Mouse (Mus musculus): ENCODE measurements at regions not wholly inside any gene's neighbourhood (a gene's known extent, or its start where the extent isn't known, plus 50 kb on each side); places are given as distances from the start of the nearest gene placed in this dataset.

DNA sequence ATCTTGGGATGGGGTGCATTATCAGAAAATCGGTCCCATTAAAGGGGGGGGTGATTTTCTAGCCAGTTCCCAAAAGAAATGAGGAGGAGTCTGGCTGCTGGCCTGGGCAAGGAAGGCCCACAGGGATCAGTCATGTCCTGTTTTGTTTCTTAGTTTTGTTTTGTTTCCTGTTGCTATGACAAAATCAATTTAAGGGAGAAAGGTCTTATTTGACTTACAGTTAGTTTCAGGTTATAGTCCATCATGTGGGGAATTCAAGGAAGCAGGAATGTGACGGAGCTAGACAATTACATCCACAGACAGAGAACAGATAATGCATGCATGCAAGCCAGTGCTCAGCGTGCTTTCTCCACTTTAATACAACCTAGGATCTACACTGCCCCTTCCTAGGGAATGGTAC is 101.1 kb downstream of the Rplp1 start:
- no peak for TF ChIP-seq CTCF (IDR thresholded peaks at IDR 0.05; ENCODE audit: control insufficient read depth, insufficient read depth, low read length)
- H3K4me1 ChIP-seq (ENCODE audit: control insufficient read depth, insufficient read depth, low read length), result no peaks in the 10 kb centered on the region
- no peak overlapping the region for H3K27ac ChIP-seq (ENCODE audit: control insufficient read depth, insufficient read depth, low read depth, low read length, poor library complexity)
- no peak overlapping the region for H3K4me3 ChIP-seq (replicated peaks; ENCODE audit: control insufficient read depth, low read depth, low read length)
- 82% methylated on average over 3 of the region's 3 CpGs for WGBS

DNA sequence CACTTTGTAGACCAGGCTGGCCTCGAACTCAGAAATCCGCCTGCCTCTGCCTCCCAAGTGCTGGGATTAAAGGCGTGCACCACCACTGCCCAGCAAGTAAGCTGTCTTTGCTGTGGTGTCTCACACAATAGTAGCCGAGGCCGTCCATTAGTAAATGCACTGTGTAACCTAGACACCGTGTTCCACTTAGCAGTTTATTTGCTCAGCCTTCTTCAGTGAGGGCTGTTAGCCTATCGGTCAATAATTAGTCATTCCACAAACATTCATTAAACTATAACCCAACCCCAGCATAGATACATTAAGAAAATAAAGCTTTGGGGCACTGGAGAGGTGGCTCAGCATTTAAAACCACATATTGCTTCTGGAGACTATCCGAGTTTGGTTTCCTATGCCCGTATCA is 102.0 kb downstream of the Rplp1 start:
- no peak overlapping the region for H3K27ac ChIP-seq (ENCODE audit: control insufficient read depth, insufficient read depth, low read depth, low read length, poor library complexity)
- H3K4me3 ChIP-seq (replicated peaks; ENCODE audit: control insufficient read depth, low read depth, low read length), result no peak overlapping the region
- H3K4me1 ChIP-seq (ENCODE audit: control insufficient read depth, insufficient read depth, low read length), result no peaks in the 10 kb centered on the region
- TF ChIP-seq CTCF (IDR thresholded peaks at IDR 0.05; ENCODE audit: control insufficient read depth, insufficient read depth, low read length) (no peak), POLR2A (IDR thresholded peaks at IDR 0.05; ENCODE audit: borderline replicate concordance, control insufficient read depth, low read depth, low read length) (no peak)
- WGBS, result 82% methylated on average over 9 of the region's 9 CpGs

DNA sequence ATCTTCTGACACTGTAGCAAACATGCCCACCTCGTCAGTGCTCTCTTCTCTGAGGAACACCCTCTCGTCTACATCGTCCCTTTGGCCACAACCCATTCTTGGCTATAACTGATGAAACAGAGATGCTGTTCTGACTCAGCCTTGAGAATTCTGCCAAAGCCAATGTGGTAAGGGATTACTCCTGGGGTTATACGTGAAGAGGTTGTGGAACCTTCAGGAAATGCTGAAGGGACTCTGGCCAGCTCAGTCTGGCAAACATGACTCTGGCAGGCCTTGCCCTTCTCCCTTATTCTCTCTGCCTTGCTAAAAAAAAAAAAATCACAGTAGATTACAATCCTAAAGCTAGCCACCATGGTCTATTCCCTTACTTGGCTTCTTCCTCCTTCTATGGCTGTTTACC is 103.9 kb downstream of the Rplp1 start:
- TF ChIP-seq CTCF (IDR thresholded peaks at IDR 0.05; ENCODE audit: control insufficient read depth, insufficient read depth, low read length) (no peak), POLR2A (IDR thresholded peaks at IDR 0.05; ENCODE audit: borderline replicate concordance, control insufficient read depth, low read depth, low read length) (no peak)

DNA sequence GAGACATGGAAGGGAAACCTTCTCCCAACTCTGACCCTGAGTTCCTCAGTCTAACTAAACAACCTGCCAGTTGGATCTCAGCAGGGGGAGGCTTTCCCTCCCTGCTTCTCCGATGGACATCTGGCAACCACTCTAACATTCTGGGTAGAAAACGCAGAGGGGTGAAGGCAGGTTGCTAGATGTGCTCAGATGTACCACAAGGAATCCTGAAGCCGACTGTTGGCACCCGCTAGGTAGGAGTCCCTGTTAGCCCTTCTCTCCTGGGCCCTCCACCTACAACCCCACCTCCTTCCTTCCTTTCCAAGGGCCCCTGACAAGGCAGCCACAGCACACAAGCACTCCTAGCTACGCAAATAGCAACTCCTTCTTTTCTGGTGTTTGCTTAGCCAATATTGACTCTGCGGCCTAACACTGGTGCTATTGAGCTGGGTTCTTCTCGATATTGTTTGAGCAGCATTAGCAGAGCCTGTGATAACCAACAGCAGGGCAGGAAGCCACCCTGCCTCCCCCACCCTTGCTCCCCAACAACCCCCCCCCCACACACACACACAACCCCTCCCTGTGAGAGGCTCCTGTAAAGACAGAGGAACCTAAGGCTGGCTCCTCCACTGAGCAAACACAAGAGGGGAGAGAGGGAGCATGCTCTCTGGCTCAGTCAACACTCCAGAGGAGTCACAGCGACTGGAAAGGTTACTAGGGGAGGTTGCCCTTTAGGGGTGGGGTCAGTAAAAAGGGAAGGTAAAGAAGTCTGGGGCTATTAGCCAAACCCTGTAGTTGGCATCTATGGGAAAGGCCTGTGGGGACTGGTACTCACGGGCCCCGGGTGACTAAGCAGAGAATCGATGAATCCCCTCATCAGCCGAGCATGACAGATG is 105.8 kb downstream of the Rplp1 start:
- H3K4me3 ChIP-seq (replicated peaks; ENCODE audit: control insufficient read depth, low read depth, low read length), result no peak overlapping the region
- 46% methylated on average over 12 of the region's 12 CpGs for WGBS
- no peak for TF ChIP-seq POLR2A (IDR thresholded peaks at IDR 0.05; ENCODE audit: borderline replicate concordance, control insufficient read depth, low read depth, low read length)
- TF ChIP-seq CTCF (IDR thresholded peaks at IDR 0.05; ENCODE audit: control insufficient read depth, insufficient read depth, low read length), result no peak
- no peak overlapping the region for H3K27ac ChIP-seq (ENCODE audit: control insufficient read depth, insufficient read depth, low read depth, low read length, poor library complexity)
- no peaks in the 10 kb centered on the region for H3K4me1 ChIP-seq (ENCODE audit: control insufficient read depth, insufficient read depth, low read length)

More for the DNA sequence above, 103.9 kb downstream of the Rplp1 start:
- H3K4me1 ChIP-seq (ENCODE audit: control insufficient read depth, insufficient read depth, low read length), result no peaks in the 10 kb centered on the region
- no peak overlapping the region for H3K4me3 ChIP-seq (replicated peaks; ENCODE audit: control insufficient read depth, low read depth, low read length)
- no peak overlapping the region for H3K27ac ChIP-seq (ENCODE audit: control insufficient read depth, insufficient read depth, low read depth, low read length, poor library complexity)
- 74% methylated on average over 4 of the region's 4 CpGs for WGBS

DNA sequence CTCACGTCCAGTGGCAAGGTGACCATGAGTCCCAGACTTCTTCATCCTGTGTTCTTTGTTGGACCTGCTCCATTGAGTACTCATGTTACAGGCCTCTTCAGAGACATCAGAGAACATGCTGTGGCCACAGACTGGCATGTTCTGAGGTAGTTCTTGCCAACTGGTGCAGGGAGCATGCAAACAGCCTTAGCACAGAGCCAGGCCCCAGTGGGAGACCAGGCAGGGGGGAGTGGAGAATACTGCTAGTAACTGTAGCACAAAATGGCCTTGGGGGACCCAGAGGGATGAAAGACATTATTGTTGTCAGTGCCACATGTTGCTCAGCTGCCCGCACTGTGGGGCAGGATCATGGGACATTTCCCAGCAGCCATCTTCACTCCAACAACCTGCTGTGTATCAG is 108.4 kb downstream of the Rplp1 start:
- H3K27ac ChIP-seq (ENCODE audit: control insufficient read depth, insufficient read depth, low read depth, low read length, poor library complexity), result no peak overlapping the region
- TF ChIP-seq CTCF (IDR thresholded peaks at IDR 0.05; ENCODE audit: control insufficient read depth, insufficient read depth, low read length) (no peak), POLR2A (IDR thresholded peaks at IDR 0.05; ENCODE audit: borderline replicate concordance, control insufficient read depth, low read depth, low read length) (no peak)
- H3K4me3 ChIP-seq (replicated peaks; ENCODE audit: control insufficient read depth, low read depth, low read length), result no peak overlapping the region
- H3K4me1 ChIP-seq (ENCODE audit: control insufficient read depth, insufficient read depth, low read length), result no peaks in the 10 kb centered on the region
- 75% methylated on average over 2 of the region's 2 CpGs for WGBS

DNA sequence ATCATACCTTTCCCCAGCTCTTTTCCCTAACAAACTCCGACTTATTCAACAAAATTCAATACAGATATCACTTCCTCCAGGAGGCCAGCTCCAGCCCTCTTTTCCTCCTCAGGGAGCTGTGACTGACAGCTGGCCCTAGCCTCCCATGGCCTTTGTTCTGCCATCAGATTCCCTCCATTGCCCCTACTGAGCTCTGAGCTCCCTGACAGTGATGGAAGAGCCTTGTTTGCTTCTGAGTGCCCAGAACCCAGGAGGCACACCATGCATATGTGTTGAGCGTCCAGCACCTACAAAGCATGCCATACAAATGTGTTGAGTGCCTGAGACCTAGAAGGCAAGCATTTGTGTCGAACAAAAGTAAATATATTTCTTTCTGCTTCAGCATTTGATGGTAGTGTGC is 110.8 kb downstream of the Rplp1 start:
- TF ChIP-seq POLR2A (IDR thresholded peaks at IDR 0.05; ENCODE audit: borderline replicate concordance, control insufficient read depth, low read depth, low read length) (no peak), CTCF (IDR thresholded peaks at IDR 0.05; ENCODE audit: control insufficient read depth, insufficient read depth, low read length) (no peak)
- H3K27ac ChIP-seq (ENCODE audit: control insufficient read depth, insufficient read depth, low read depth, low read length, poor library complexity), result no peak overlapping the region
- no peak overlapping the region for H3K4me3 ChIP-seq (replicated peaks; ENCODE audit: control insufficient read depth, low read depth, low read length)
- no peaks in the 10 kb centered on the region for H3K4me1 ChIP-seq (ENCODE audit: control insufficient read depth, insufficient read depth, low read length)
- 63% methylated on average over 3 of the region's 3 CpGs for WGBS

DNA sequence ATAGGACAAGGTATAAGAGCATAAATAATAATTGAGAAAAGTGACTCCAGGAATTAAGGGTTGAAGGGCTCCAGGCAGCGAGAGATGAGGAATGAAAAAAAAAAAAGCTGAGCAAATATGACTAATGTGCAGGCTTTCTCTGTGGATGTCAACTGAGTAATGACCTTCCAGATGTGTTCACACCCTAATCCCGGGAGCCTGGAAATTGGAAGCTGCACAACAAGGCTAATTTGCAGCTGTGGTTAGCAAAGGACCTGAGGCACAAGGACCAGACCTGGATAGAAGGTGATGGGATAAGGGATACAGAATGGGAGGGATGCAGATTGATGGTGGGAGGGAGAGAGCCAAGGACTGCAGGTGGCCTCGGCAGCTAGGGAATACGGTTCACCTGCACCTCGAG is 111.6 kb downstream of the Rplp1 start:
- TF ChIP-seq CTCF (IDR thresholded peaks at IDR 0.05; ENCODE audit: control insufficient read depth, insufficient read depth, low read length) (no peak), POLR2A (IDR thresholded peaks at IDR 0.05; ENCODE audit: borderline replicate concordance, control insufficient read depth, low read depth, low read length) (no peak)
- H3K27ac ChIP-seq (ENCODE audit: control insufficient read depth, insufficient read depth, low read depth, low read length, poor library complexity), result no peak overlapping the region
- 80% methylated on average over 5 of the region's 5 CpGs for WGBS
- no peaks in the 10 kb centered on the region for H3K4me1 ChIP-seq (ENCODE audit: control insufficient read depth, insufficient read depth, low read length)
- H3K4me3 ChIP-seq (replicated peaks; ENCODE audit: control insufficient read depth, low read depth, low read length), result no peak overlapping the region

DNA sequence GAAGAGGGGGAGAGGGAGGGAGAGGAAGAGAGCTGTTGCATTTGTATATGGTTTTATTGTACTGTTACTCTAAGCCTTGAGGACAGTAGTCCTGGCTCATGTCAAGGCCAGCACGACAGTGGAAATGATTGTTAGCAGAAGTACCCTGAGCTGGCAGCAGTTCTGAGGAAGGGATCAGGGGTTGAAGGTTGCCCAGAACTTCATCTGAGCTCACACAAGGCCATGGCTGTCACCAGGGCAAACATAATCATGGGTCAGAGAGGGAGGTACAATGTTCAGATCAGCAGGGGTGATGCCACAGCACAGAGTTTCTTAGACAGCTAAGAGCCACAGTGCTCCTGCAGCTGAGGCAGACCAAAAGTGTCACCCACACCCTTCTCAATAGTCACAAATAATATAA is 114.8 kb downstream of the Rplp1 start:
- H3K4me1 ChIP-seq (ENCODE audit: control insufficient read depth, insufficient read depth, low read length), result no peaks in the 10 kb centered on the region
- TF ChIP-seq CTCF (IDR thresholded peaks at IDR 0.05; ENCODE audit: control insufficient read depth, insufficient read depth, low read length) (no peak), POLR2A (IDR thresholded peaks at IDR 0.05; ENCODE audit: borderline replicate concordance, control insufficient read depth, low read depth, low read length) (no peak)
- no peak overlapping the region for H3K27ac ChIP-seq (ENCODE audit: control insufficient read depth, insufficient read depth, low read depth, low read length, poor library complexity)
- 44% methylated on average over 1 of the region's 1 CpGs for WGBS
- H3K4me3 ChIP-seq (replicated peaks; ENCODE audit: control insufficient read depth, low read depth, low read length), result no peak overlapping the region

DNA sequence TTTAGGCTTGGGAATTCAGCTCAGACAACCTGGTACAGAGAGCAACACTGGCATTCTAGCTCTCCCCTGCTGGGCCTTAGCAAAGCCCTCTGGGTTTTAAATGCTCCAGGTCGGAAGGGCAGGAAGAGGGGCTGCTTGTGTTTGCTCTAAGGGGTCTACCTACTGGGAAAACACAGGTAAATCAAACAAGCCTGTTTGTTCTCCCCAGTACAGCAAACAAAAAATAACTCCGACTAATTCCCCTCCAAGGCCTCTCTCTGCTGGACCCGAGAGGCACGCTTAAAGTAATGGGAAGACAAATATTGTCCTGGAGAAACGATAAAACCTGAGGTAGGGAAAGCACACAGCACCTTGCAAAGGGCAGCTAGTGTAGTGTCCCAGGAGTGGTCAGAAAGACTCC is 118.4 kb downstream of the Rplp1 start:
- H3K4me3 ChIP-seq (replicated peaks; ENCODE audit: control insufficient read depth, low read depth, low read length), result no peak overlapping the region
- H3K4me1 ChIP-seq (ENCODE audit: control insufficient read depth, insufficient read depth, low read length), result no peaks in the 10 kb centered on the region
- no peak for TF ChIP-seq CTCF (IDR thresholded peaks at IDR 0.05; ENCODE audit: control insufficient read depth, insufficient read depth, low read length)
- TF ChIP-seq POLR2A (IDR thresholded peaks at IDR 0.05; ENCODE audit: borderline replicate concordance, control insufficient read depth, low read depth, low read length), result no peak
- 89% methylated on average over 5 of the region's 5 CpGs for WGBS
- no peak overlapping the region for H3K27ac ChIP-seq (ENCODE audit: control insufficient read depth, insufficient read depth, low read depth, low read length, poor library complexity)
